Mouse (Mus musculus): Measurements from ENCODE around the gene Lifr. TPM values are rescaled to one million over a fixed set of nuclear protein-coding genes. Genes with fewer than 3 reads are reported as not detected.

Lifr gene
- polyA plus RNA-seq, 1 experiment: 11.8 TPM

DNA sequence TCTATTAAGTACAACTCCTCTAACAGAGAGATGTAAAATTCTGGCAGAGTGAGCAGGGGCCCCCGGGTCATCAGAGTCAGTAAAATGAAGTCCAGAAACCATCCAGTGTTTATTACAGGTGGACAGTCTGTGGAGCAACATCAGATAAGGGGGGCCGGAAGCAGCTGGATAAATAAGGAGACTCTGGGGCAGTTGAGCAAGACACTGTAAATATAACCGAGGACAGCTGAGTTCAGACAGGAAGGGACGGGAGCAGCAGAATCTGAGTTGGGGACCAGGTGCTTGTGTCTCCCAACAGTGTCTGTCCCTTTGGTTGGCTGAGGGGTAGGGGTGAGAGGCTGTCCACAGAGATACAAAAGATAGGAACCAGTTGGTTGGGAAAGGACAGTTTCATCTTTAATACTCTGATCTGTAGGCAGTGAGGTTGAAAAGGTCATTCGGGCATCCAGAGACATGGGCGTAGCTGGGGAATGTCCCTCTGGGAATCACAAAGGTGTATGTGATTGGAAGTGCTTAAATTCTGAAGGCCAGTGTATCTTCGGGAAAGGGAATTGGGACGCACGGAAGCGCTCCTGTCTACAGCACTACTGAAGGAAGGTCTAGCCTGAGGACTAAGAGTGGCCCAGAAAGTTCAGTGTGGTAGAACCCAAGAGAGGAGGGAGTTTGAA, 77.0 kb downstream of the Lifr start:
- no peak for DNase-seq (ENCODE audit: low read depth)
- TF ChIP-seq CTCF (IDR thresholded peaks at IDR 0.05; ENCODE audit: borderline replicate concordance, extremely low read depth, insufficient read depth, insufficient read length) (no peak), POLR2A (IDR thresholded peaks at IDR 0.05; ENCODE audit: borderline replicate concordance, extremely low read depth, insufficient read depth, insufficient read length, poor library complexity, severe bottlenecking) (no peak)

DNA sequence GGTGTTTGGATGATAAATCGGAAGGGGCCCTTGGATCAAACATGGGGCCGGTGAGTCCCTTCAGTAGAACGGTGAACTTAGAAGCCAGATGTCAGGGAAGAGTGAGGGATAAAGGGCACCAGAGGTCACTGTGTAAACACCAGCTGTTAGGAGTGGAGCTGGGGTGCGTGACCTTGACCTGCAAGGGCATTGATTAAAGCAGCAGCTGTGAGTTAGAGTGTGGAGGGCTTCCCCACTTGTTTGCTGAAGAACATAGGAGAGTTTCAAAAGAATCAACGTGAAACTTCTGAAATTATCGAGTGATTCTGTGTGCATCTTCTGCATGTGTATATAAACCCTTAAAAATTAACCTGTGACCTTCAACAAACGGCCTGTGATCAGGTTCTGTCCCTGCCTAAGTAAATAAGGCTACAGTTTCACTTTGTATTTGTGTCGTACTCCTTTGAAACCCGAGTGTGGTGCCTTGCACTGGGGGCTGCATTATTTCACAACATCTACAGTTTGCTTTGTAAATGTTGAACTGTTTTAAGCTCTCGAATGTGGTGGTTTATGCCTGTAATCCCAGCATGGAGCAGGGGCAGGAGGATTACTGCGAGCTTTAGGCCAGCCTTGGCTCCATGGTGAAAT, 77.6 kb downstream of the Lifr start:
- no peak for DNase-seq (ENCODE audit: low read depth)
- TF ChIP-seq CTCF (IDR thresholded peaks at IDR 0.05; ENCODE audit: borderline replicate concordance, extremely low read depth, insufficient read depth, insufficient read length) (no peak), POLR2A (IDR thresholded peaks at IDR 0.05; ENCODE audit: borderline replicate concordance, extremely low read depth, insufficient read depth, insufficient read length, poor library complexity, severe bottlenecking) (no peak)

DNA sequence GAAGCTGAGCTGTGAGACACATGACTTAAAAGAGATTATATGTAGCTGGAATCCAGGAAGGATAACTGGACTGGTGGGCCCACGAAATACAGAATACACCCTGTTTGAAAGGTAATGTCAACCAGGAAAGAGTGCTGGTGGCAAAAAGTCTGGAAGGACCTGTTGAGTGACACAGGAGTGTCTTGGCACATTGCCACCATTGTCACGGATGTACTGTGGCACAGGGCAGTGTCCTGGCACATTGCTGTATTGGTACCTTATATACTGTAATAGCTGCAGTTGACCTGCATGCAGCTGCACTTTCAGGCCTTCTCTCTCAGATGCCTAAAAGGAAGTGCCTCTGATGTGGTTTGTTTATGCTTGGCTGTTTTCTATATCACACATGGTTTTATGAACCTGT, 82.5 kb downstream of the Lifr start:
- TF ChIP-seq POLR2A (IDR thresholded peaks at IDR 0.05; ENCODE audit: borderline replicate concordance, extremely low read depth, insufficient read depth, insufficient read length, poor library complexity, severe bottlenecking) (no peak), CTCF (IDR thresholded peaks at IDR 0.05; ENCODE audit: borderline replicate concordance, extremely low read depth, insufficient read depth, insufficient read length) (no peak)
- DNase-seq (ENCODE audit: low read depth): no peak

DNA sequence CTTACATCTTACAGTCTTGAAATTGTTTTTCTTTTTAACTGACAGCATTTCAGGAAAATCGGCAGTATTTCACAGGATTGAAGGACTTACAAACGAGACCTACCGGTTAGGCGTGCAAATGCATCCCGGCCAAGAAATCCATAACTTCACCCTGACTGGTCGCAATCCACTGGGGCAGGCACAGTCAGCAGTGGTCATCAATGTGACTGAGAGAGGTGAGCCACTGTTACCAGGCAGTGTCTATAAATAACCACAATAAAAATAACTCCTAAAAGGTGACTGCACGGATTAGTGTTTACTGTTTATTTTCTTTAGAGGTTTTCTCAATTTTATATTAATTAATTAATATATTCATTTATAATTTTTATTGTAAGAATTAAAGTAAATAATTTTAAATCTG, 82.9 kb downstream of the Lifr start:
- no peak for TF ChIP-seq POLR2A (IDR thresholded peaks at IDR 0.05; ENCODE audit: borderline replicate concordance, extremely low read depth, insufficient read depth, insufficient read length, poor library complexity, severe bottlenecking)
- no peak for TF ChIP-seq CTCF (IDR thresholded peaks at IDR 0.05; ENCODE audit: borderline replicate concordance, extremely low read depth, insufficient read depth, insufficient read length)
- DNase-seq (ENCODE audit: low read depth): no peak

DNA sequence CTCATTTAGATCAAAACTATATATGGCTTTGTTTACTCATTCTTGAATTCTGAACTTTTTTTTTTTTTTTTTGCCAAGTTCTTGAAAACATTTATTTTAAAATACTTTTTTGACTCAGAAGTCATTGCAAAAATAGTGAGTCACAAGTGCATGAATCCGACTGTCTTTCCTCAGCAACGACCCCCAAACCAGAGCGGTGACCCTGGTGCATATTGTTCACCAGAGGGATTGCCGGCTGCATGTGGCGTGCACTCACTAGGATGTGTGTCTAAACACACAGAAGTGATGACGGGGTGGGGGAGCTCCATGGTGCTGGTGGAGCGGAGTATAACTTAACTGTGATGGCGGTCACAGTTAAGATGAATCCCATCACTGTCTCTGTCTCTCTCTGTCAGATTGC, 83.4 kb downstream of the Lifr start:
- no peak for DNase-seq (ENCODE audit: low read depth)
- no peak for TF ChIP-seq POLR2A (IDR thresholded peaks at IDR 0.05; ENCODE audit: borderline replicate concordance, extremely low read depth, insufficient read depth, insufficient read length, poor library complexity, severe bottlenecking)
- TF ChIP-seq CTCF (IDR thresholded peaks at IDR 0.05; ENCODE audit: borderline replicate concordance, extremely low read depth, insufficient read depth, insufficient read length): no peak

DNA sequence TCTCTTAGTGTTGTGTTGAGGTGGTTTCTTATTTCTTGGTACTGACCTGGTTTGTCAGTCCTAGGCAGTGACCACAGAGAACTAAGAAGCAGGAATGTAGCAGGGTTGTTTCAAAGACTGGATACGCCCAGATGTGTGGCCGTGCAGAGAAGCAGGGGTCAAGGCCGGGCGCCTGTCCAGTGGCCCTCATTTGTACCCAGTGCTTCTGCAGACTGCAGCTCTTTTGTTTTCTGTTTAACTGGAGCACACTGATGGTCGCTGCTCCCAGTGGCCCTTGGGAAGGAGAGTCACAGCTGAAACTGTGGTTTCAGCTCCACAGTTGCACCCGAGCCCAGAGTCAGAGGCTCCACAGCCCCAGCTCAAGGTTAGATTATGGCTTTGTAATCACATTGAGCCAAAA, 90.2 kb downstream of the Lifr start:
- TF ChIP-seq POLR2A (IDR thresholded peaks at IDR 0.05; ENCODE audit: borderline replicate concordance, extremely low read depth, insufficient read depth, insufficient read length, poor library complexity, severe bottlenecking) (no peak), CTCF (IDR thresholded peaks at IDR 0.05; ENCODE audit: borderline replicate concordance, extremely low read depth, insufficient read depth, insufficient read length) (no peak)
- DNase-seq (ENCODE audit: low read depth): no peak

DNA sequence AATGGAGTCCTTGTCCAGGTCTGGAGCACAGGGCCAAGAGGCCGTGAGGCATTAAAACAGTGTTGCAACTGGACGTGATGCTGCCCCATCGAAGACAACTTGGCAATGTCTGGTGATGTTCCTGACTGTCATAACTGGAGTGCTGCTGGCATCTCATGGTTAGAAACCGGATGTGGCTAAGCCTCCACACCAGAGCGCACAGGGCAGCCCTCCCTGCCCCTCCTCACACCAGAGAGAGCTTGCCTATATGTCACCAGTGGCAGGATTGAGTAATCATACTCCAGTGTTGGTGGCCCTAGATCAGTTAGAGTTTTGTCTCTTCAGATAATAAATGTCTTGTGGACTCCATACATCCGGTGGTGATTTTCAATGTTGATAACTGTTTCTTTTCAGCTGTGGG, 97.3 kb downstream of the Lifr start:
- DNase-seq (ENCODE audit: low read depth): no peak
- TF ChIP-seq POLR2A (IDR thresholded peaks at IDR 0.05; ENCODE audit: borderline replicate concordance, extremely low read depth, insufficient read depth, insufficient read length, poor library complexity, severe bottlenecking): no peak

DNA sequence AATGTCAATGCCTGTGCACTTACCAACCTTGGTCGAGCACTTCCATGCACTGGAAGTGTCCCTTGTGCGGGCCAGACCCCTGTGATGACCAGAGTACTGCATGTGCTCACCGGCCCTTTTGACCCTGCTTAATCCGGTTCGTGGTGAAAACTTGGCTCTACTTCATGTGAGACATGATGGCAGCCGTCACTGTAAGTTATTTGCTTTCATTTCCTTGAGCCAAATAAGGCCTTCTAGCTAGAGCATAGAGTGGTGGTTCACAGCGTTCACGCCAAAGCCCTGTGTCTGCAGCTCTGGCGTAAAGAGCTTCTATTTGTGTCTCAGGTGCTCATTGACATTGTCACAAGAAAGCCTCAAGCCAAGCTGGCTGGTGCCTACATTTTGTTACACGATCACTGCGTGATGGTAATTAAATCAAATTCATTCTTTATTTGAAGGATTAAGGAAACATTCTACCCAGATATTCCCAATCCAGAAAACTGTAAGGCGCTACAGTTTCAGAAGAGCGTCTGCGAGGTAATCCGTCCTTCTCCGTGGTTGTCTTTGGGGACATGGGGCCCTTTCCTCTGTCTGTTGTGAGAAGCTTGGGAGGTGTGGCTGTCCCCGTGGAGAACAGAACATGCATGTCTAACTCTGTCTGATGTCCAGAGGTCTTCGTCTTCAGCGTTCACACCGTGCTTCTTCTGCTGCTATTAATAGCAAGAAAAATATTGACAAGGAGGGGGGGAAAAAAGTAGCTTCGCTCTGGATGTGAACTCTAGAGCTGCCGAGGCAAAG, 99.5 kb downstream of the Lifr start:
- DNase-seq (ENCODE audit: low read depth): no peak
- TF ChIP-seq CTCF (IDR thresholded peaks at IDR 0.05; ENCODE audit: borderline replicate concordance, extremely low read depth, insufficient read depth, insufficient read length) (no peak), POLR2A (IDR thresholded peaks at IDR 0.05; ENCODE audit: borderline replicate concordance, extremely low read depth, insufficient read depth, insufficient read length, poor library complexity, severe bottlenecking) (no peak)

DNA sequence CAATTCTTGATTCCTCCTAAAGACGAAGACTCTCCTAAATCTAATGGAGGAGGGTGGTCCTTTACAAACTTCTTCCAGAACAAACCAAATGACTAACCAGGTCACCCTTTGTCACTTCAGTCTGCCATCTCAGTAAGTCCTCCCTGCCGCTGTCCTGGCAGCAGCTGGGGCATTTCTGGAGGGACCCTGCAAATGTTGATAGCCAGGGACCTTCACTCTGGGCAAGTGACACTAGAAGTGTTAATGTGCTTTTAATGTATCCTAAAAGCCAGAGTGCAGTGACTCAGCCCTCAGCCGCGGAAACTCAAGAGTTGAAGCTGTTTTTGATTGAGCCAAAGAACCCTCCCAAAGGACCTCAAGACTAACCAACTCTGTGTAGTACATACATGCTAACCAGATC, 100.7 kb downstream of the Lifr start:
- no peak for DNase-seq (ENCODE audit: low read depth)
- TF ChIP-seq POLR2A (IDR thresholded peaks at IDR 0.05; ENCODE audit: borderline replicate concordance, extremely low read depth, insufficient read depth, insufficient read length, poor library complexity, severe bottlenecking) (no peak), CTCF (IDR thresholded peaks at IDR 0.05; ENCODE audit: borderline replicate concordance, extremely low read depth, insufficient read depth, insufficient read length) (no peak)

DNA sequence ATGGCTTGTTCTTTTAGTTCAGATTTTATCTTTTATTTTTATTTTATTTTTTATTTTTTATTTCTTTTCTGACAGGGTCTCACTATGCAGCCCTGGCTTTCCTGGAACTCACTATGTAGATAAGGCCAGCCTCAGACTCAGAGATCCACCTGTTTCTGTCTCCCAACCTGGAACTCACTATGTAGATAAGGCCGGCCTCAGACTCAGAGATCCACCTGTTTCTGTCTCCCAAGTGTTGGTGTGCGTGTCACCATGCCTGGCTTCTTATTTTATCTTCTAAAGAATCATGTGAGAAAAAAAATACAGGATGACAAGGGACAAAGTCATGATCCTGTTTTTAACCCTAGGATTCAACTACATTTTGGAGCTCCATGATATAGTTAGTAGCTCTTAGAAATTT, 102.2 kb downstream of the Lifr start:
- no peak for TF ChIP-seq POLR2A (IDR thresholded peaks at IDR 0.05; ENCODE audit: borderline replicate concordance, extremely low read depth, insufficient read depth, insufficient read length, poor library complexity, severe bottlenecking)
- DNase-seq (ENCODE audit: low read depth): no peak

DNA sequence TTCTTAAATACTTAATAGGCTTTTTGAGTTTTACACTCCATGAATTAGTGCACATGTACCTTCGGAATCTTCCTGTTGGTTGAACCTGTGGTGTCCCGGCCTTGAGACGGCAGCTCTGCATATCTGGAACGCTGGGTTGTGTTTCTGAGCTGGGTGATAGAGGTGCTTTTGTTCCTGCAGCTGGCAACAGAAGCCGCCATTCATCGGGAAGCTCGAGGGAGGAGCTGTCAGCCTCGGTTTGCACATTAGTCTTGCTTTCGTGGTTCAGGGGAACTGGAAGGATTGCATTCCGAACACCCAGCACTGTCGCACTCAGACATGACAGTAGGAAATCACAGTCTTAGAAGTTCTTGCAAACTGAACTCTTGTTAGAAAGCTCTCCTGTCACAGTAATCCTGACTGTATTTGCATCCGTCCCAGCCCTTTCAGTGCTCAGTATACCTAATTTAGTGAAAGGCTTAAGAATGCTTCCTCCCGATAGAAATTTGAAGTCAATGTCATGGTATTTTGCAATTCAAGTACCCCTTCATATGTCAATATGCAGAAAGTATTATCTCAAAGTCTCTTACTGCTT, 103.8 kb downstream of the Lifr start:
- TF ChIP-seq CTCF (IDR thresholded peaks at IDR 0.05; ENCODE audit: borderline replicate concordance, extremely low read depth, insufficient read depth, insufficient read length): no peak
- TF ChIP-seq POLR2A (IDR thresholded peaks at IDR 0.05; ENCODE audit: borderline replicate concordance, extremely low read depth, insufficient read depth, insufficient read length, poor library complexity, severe bottlenecking): no peak
- peak; percentile 91 for DNase-seq (ENCODE audit: low read depth)

Measured in brain, embryonic 14.5 days (tissue).